Mouse (Mus musculus) liver, postnatal 0 days (tissue): ENCODE measurements around the gene Larp1b.

Source experiments
- CTCF ChIP-seq: sonication (generic); IDR thresholded peaks from 2 replicates; pipeline ENCODE4 v1.5.1; 2016; ENCODE audit warnings: antibody characterized with exemption, low read depth
- EP300 ChIP-seq: IDR thresholded peaks from 2 replicates; pipeline ENCODE4 v1.6.1; 2016; ENCODE audit warnings: antibody characterized with exemption, low read depth, mild to moderate bottlenecking

DNA sequence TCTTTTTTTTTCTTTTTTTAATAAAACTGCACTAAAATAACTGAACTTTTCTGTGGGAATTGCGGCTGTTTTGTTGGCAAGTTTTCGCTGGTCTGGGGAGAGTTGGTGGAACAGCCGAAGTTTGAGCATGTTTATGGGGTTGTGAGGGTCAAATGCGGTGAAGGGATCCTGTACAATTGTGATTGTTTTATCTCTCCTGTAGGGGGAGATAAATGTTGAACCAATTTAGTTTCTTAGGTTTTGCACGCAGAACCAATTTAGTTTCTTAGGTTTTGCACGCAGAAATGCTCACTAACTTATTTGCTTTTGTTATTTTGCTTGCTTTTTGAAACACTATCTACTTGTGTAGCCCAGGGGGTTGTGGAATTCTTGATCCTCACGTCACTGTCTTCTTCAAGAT lies 1.7 kb downstream of the Larp1b start:
- peak; percentile 59 for TF ChIP-seq CTCF
- TF ChIP-seq EP300, result no peak
